Mouse (Mus musculus) stomach, embryonic 15.5 days (tissue): ENCODE results near the gene Olfr1495. TPM values are rescaled to one million over a fixed set of nuclear protein-coding genes. Genes with fewer than 3 reads are reported as not detected.

Source experiments
- polyA plus RNA-seq: library from polyadenylated mRNA; unstranded; fragments of >200 nt; fragmentation: Nextera tagmentation; extraction: Ambion mirVana; gene quantifications from 2 replicates; pipeline ENCODE4 v1.2.1, GENCODE M21; 2015

Olfr1495 gene
- polyA plus RNA-seq, 1 experiment from 2014 or later, result not detected

Other genes starting within 250 kb of the Olfr1495 start
- not detected in 2 replicates for gene Olfr1480, start 236.7 kb upstream of the Olfr1495 start, polyA plus RNA-seq
- gene Olfr1484, start 181.1 kb upstream of the Olfr1495 start, polyA plus RNA-seq, result not detected in 2 replicates
- gene Olfr1487, start 147.2 kb upstream of the Olfr1495 start, polyA plus RNA-seq, result not detected in 2 replicates
- not detected in 2 replicates for gene Olfr1489, start 133.0 kb upstream of the Olfr1495 start, polyA plus RNA-seq
- not detected in 2 replicates for gene Olfr1490, start 113.5 kb upstream of the Olfr1495 start, polyA plus RNA-seq
- not detected in 2 replicates for gene Olfr1491, start 67.3 kb upstream of the Olfr1495 start, polyA plus RNA-seq
- gene Olfr1493-ps1, start 41.3 kb upstream of the Olfr1495 start, polyA plus RNA-seq, result not detected in 2 replicates
- not detected in 2 replicates for gene Olfr1494, start 24.9 kb upstream of the Olfr1495 start, polyA plus RNA-seq
- gene Olfr1496, start 13.3 kb downstream of the Olfr1495 start, polyA plus RNA-seq, result not detected in 2 replicates
- not detected in 2 replicates for gene Olfr1497, start 33.6 kb downstream of the Olfr1495 start, polyA plus RNA-seq
- gene Olfr1499, start 54.8 kb downstream of the Olfr1495 start, polyA plus RNA-seq, result not detected in 2 replicates
- gene Olfr1500, start 65.9 kb downstream of the Olfr1495 start, polyA plus RNA-seq, result not detected in 2 replicates
- gene Olfr1501, start 86.1 kb downstream of the Olfr1495 start, polyA plus RNA-seq, result not detected in 2 replicates
- gene Olfr1502, start 97.2 kb downstream of the Olfr1495 start, polyA plus RNA-seq, result not detected in 2 replicates
- not detected in 2 replicates for gene Olfr1504, start 133.3 kb downstream of the Olfr1495 start, polyA plus RNA-seq
- gene Olfr1505, start 148.9 kb downstream of the Olfr1495 start, polyA plus RNA-seq, result not detected in 2 replicates